Mouse (Mus musculus) embryonic facial prominence, embryonic 14.5 days (tissue): ENCODE measurements around the gene H1fx. TPM values are rescaled to one million over a fixed set of nuclear protein-coding genes. Genes with fewer than 3 reads are reported as not detected.
"Not testable (repeated sequence)": the region's sequence is repeated elsewhere in the genome, so short reads cannot be mapped to it uniquely, and the experiment has no call there.

Source experiments
- ATAC-seq: fragments of 200-750 bp; cut with Nextera tagmentation; 2 replicates; pipeline ENCODE4 v1.8.0; 2017; ENCODE audit warnings: low read depth, moderate number of reproducible peaks, moderate TSS enrichment
- DNase-seq: peaks from one replicate; pipeline ENCODE4 v3.0.0-alpha.2; 2015; ENCODE audit warnings: low spot score
- H3K27ac ChIP-seq: fragments of 300-500 bp; sonication (generic); replicated peaks from 2 replicates; pipeline ENCODE4 v1.5.1; 2014; ENCODE audit warnings: low read depth, mild to moderate bottlenecking, low read length, moderate library complexity
- H3K27me3 ChIP-seq: fragments of 300-500 bp; sonication (generic); replicated peaks from 2 replicates; pipeline ENCODE4 v1.6.1; 2014; ENCODE audit warnings: low read length; ENCODE audit not compliant: control insufficient read depth, insufficient read depth
- H3K36me3 ChIP-seq: fragments of 300-500 bp; sonication (generic); 2 replicates; pipeline ENCODE4 v1.6.1; 2014; ENCODE audit warnings: low read length, mixed read lengths; ENCODE audit not compliant: control insufficient read depth, insufficient read depth
- H3K4me1 ChIP-seq: fragments of 300-500 bp; sonication (generic); 2 replicates; pipeline ENCODE4 v1.6.1; 2014; ENCODE audit warnings: antibody characterized with exemption, low read length; ENCODE audit not compliant: control insufficient read depth, insufficient read depth
- H3K4me2 ChIP-seq: fragments of 300-500 bp; sonication (generic); 2 replicates; pipeline ENCODE4 v1.6.1; 2014; ENCODE audit warnings: low read depth, mild to moderate bottlenecking, low read length, moderate library complexity, mixed read lengths
- H3K4me3 ChIP-seq: fragments of 300-500 bp; sonication (generic); 2 replicates; pipeline ENCODE4 v1.5.1; 2014; ENCODE audit warnings: low read depth, mild to moderate bottlenecking, low read length
- H3K9ac ChIP-seq: fragments of 300-500 bp; sonication (generic); 2 replicates; pipeline ENCODE4 v1.6.1; 2014; ENCODE audit warnings: low read depth, mild to moderate bottlenecking, low read length, moderate library complexity, mixed read lengths
- H3K9me3 ChIP-seq: fragments of 300-500 bp; sonication (generic); 2 replicates; pipeline ENCODE4 v1.6.1; 2016; ENCODE audit warnings: low read length; ENCODE audit not compliant: control insufficient read depth
- WGBS: fragments of 180-500 bp; shearing (Covaris S2); extraction: QIAGEN DNeasy Blood & Tissue Kit; methylation state at CpG from one replicate; pipeline ENCODE4 v1.1.7; 2014; 5-methylcytosine and 5-hydroxymethylcytosine counted together
- microRNA-seq: library from miRNA; unstranded; fragments of <30 nt; microRNA quantifications from one replicate; pipeline ENCODE4, GENCODE M21; 2016; ENCODE audit warnings: borderline number of aligned reads
- polyA plus RNA-seq: library from polyadenylated mRNA; unstranded; fragments of >200 nt; fragmentation: Nextera tagmentation; extraction: Ambion mirVana; gene quantifications from 2 replicates; pipeline ENCODE4 v1.2.1, GENCODE M21; 2014

The H1fx gene
- polyA plus RNA-seq, 1 experiment from 2014 or later: 33.0 TPM

DNA sequence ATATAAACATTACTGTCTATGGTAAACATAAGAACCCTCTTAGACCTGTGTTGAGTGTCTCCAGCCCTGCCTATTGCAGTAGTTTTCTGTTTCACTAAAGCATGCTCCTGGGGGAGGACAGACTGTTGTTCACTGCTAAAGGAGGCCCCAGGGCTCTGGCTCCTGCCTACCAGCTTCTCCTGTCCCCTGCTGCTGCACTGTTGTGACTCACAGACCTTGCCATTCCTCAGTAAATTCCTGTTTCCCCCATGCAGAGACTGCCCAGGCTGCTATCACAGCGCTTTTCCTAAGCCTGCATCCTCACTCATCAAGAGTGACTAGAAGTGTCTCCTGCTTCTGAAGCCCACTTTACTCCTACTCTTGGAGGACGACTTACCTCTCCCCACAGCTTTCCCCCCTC, 11.4 kb downstream of the H1fx start:
- no peaks in the 10 kb centered on the region for H3K27me3 ChIP-seq

DNA sequence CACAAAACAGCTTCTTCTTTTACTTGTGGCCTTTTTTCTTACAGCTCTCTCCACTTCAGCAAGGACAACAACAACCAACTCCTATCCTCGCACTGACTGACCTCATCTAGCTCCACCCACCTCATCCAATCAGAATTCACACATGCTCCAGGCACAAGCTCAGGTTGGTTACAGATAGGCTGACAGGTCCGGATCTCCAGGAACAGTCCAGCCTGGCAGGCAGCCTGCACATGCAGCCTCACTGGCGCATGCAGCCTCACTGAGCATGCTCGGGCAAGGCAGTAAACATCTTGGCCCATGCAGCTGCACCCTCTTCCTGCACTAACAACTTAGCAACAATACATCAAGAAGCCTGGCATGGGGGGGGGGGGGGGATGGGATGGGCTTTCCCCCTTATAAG, 19.0 kb downstream of the H1fx start:
- not testable (repeated sequence) for ATAC-seq, H3K27me3 ChIP-seq, H3K4me3 ChIP-seq, H3K27ac ChIP-seq, DNase-seq, H3K4me2 ChIP-seq, H3K9ac ChIP-seq, H3K36me3 ChIP-seq, H3K4me1 ChIP-seq
- 59% methylated on average over 4 of the region's 4 CpGs for WGBS
- H3K9me3 ChIP-seq: peaks cover 11% of the 10 kb centered on the region; the same call in 1 of the 2 replicates

More for the DNA sequence above, 11.4 kb downstream of the H1fx start:
- Histone ChIP-seq H3K4me1 (no peaks in the 10 kb centered on the region), H3K9ac (no peak overlapping the region), H3K9me3 (no peaks in the 10 kb centered on the region), H3K27ac (no peak overlapping the region), H3K36me3 (no peaks in the 10 kb centered on the region), H3K4me2 (no peak overlapping the region), H3K4me3 (no peak overlapping the region)
- DNase-seq (no peak), ATAC-seq (no peak)
- 13% methylated on average over 2 of the region's 2 CpGs for WGBS

DNA sequence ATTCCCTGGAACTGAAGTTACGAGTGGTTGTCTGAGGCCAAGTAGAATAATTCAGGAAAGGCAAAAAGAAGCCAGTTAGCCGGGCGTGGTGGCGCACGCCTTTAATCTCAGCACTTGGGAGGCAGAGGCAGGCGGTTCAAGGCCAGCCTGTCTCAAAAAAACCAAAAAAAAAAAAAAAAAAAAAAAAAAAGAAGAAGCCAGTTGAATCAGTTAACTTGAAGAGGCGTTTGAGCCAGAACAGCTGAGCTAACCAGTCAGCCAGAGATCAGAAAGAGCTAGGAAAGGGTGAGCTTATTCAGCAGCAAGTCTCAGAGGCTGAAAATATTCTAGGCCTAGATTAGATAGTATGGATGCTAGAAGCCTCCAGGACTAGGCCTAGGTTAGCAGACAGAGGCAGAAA, 39.3 kb downstream of the H1fx start:
- 75% methylated on average over 7 of the region's 7 CpGs for WGBS
- no peak overlapping the region for H3K4me2 ChIP-seq
- ATAC-seq: no peak

DNA sequence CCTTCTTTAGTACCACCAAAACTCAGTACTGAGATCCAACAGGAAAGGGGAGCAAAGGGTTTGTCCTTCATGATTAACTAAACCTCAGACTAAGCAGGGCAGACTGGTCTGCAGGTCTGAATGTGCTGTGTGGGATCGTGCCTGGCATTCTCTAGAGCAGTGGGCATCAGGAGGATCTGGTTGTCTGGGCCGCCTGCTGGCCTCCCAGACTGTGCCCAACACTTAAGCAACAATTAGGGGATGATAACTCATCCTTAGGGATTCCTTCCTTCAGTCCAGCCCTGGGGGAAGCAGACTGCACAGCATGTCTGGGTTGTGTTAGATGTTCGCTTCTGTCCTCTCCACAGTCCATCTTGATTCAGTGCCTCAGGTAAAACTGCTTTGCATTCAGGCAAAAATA, 42.5 kb downstream of the H1fx start:
- DNase-seq: no peak
- no peak overlapping the region for H3K27ac ChIP-seq
- no peaks in the 10 kb centered on the region for H3K4me1 ChIP-seq
- 75% methylated on average over 3 of the region's 3 CpGs for WGBS
- H3K36me3 ChIP-seq: peaks cover 29% of the 10 kb centered on the region
- no peak overlapping the region for H3K4me3 ChIP-seq
- H3K4me2 ChIP-seq: no peak overlapping the region
- no peaks in the 10 kb centered on the region for H3K27me3 ChIP-seq
- no peak for ATAC-seq
- no peaks in the 10 kb centered on the region for H3K9me3 ChIP-seq
- no peak overlapping the region for H3K9ac ChIP-seq

More for the DNA sequence above, 39.3 kb downstream of the H1fx start:
- Histone ChIP-seq H3K4me3 (no peak overlapping the region), H3K27ac (no peak overlapping the region), H3K9me3 (0 out of 2 replicates have a peak, but pooled peaks cover 6% of the 10 kb centered on the region), H3K4me1 (no peaks in the 10 kb centered on the region), H3K27me3 (no peaks in the 10 kb centered on the region), H3K36me3 (no peaks in the 10 kb centered on the region), H3K9ac (no peak overlapping the region)
- DNase-seq: no peak

DNA sequence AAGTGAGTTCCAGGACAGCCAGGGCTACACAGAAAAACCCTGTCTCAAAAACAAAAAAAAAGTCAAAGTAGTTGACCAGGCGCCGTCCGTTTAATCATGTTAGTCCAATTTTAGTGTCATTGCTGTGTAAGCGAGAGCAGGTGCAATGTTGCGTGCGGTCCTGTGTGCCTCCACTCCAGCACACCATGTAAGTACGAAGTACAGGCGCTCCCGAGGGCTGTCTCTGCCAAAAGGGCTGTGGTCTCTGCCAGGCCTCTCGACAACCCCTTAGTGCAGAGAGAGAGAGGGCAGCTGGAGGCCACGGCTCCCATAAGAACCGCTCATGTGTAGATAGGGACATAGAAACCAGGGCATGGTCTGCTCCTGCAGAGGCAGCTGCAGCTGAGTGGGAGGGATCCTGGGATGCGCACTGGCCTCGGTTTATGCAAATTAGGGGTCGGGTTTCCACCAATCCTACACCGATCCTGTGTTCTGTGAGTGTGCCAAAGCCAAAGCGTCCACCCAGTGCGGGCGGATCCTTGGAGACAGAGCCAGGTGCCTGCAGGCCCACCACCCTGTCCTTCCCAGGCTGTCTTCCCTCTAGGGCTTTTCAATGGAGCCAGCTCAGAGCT, 44.2 kb downstream of the H1fx start:
- H3K36me3 ChIP-seq: peaks cover 46% of the 10 kb centered on the region
- H3K27me3 ChIP-seq: no peaks in the 10 kb centered on the region
- no peaks in the 10 kb centered on the region for H3K4me1 ChIP-seq
- ATAC-seq (peak; percentile 99), DNase-seq (peak; percentile 93)
- 43% methylated on average over 19 of the region's 19 CpGs for WGBS
- no peak overlapping the region for H3K27ac ChIP-seq
- no peak overlapping the region for H3K9ac ChIP-seq
- H3K9me3 ChIP-seq: no peaks in the 10 kb centered on the region
- H3K4me3 ChIP-seq: no peak overlapping the region
- no peak overlapping the region for H3K4me2 ChIP-seq

DNA sequence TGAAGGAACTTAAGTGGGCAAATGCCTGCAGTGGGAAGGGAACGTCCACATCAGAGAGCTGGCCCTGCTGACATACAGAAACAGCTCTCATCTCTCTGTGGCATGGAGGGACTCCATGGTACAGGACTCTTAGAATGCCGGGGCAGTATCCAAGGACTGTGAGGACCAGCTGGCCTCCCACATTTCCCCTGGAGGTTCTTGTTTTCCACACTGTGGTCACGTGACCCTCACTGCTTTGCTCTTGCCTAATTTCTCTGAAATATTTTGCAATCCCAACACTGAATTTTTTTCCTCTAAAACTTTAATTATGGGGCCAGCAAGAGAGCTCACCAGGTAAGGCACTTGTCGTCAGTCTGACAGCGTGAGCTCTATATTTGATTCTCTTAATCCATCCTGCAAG, 46.4 kb downstream of the H1fx start:
- Histone ChIP-seq H3K27me3 (no peaks in the 10 kb centered on the region), H3K4me2 (no peak overlapping the region), H3K27ac (no peak overlapping the region), H3K36me3 (peaks cover 66% of the 10 kb centered on the region), H3K4me1 (no peaks in the 10 kb centered on the region), H3K4me3 (no peak overlapping the region), H3K9me3 (no peaks in the 10 kb centered on the region), H3K9ac (no peak overlapping the region)
- DNase-seq (no peak), ATAC-seq (no peak)
- 89% methylated on average over 5 of the region's 5 CpGs for WGBS

Small RNA genes lying within 50 kb of the gene (microRNA-seq; reads per million reads assigned to microRNA genes)
- gene Gm47286: 0.66 reads per million

Other genes with a start within 250 kb of the H1fx start
- gene Gp9, start 203.6 kb downstream of the H1fx start, polyA plus RNA-seq: 1.2 and 1.3 TPM in 2 replicates
- gene Rab43, start 169.5 kb downstream of the H1fx start, polyA plus RNA-seq: 14.2 and 18.6 TPM in 2 replicates
- gene Gm45140, start 145.8 kb downstream of the H1fx start, polyA plus RNA-seq: 3.6 and 4.1 TPM in 2 replicates
- gene Isy1, start 142.8 kb downstream of the H1fx start, polyA plus RNA-seq: 34.7 and 42.7 TPM in 2 replicates
- 1,063 and 1,144 TPM in 2 replicates for gene Cnbp, start 130.5 kb downstream of the H1fx start, polyA plus RNA-seq
- gene Copg1, start 93.8 kb downstream of the H1fx start, polyA plus RNA-seq: 180 and 188 TPM in 2 replicates
- 43.1 and 44.1 TPM in 2 replicates for gene Hmces, start 67.7 kb downstream of the H1fx start, polyA plus RNA-seq
- 240 and 244 TPM in 2 replicates for gene Rab7, start 63.6 kb upstream of the H1fx start, polyA plus RNA-seq
- gene Rpn1, start 102.8 kb upstream of the H1fx start, polyA plus RNA-seq: 391 and 414 TPM in 2 replicates
- 27.1 and 31.6 TPM in 2 replicates for gene Gata2, start 212.3 kb upstream of the H1fx start, polyA plus RNA-seq
- gene Dnajb8, start 240.6 kb upstream of the H1fx start, polyA plus RNA-seq: not detected in 2 replicates